Mouse (Mus musculus): Measurements from ENCODE around the gene Ces1a.

Ces1a gene

GRCm38 (mm10) chr8:93048092-93048491, at the start of gene Ces1a:
TSS of gene Ces1a (minus strand) at chr8:93048192.
- no peak for DNase-seq (ENCODE audit: low spot score)

GRCm38 (mm10) chr8:93095376-93095775, 47.4 kb upstream of the Ces1a start:
- DNase-seq (ENCODE audit: low spot score): peak; percentile 10

GRCm38 (mm10) chr8:93091324-93091723, 43.3 kb upstream of the Ces1a start:
- no peak for DNase-seq (ENCODE audit: low spot score)

- no peak for DNase-seq (ENCODE audit: low spot score)
Observed at GRCm38 (mm10) chr8:93088686-93089122, 40.7 kb upstream of the Ces1a start.

GRCm38 (mm10) chr8:93088193-93088592, 40.2 kb upstream of the Ces1a start:
- DNase-seq (ENCODE audit: low spot score): no peak

GRCm38 (mm10) chr8:93079887-93080286, 31.9 kb upstream of the Ces1a start, which contains the start of gene Ces1b:
TSS of gene Ces1b (minus strand) at chr8:93080017.
- no peak for DNase-seq (ENCODE audit: low spot score)

- DNase-seq (ENCODE audit: low spot score): no peak
Observed at GRCm38 (mm10) chr8:93075251-93075650, 27.3 kb upstream of the Ces1a start.

- DNase-seq (ENCODE audit: low spot score): no peak
Observed at GRCm38 (mm10) chr8:93063416-93064117, 15.6 kb upstream of the Ces1a start.

GRCm38 (mm10) chr8:93059185-93059584, 11.2 kb upstream of the Ces1a start:
- DNase-seq (ENCODE audit: low spot score): peak; percentile 38

GRCm38 (mm10) chr8:93055238-93055637, 7.2 kb upstream of the Ces1a start:
- DNase-seq (ENCODE audit: low spot score): no peak

- DNase-seq (ENCODE audit: low spot score): no peak
Observed at GRCm38 (mm10) chr8:93048510-93049416, 771 bp upstream of the Ces1a start.

- DNase-seq (ENCODE audit: low spot score): no peak
Observed at GRCm38 (mm10) chr8:93043083-93043482, 4.9 kb downstream of the Ces1a start.

GRCm38 (mm10) chr8:93040776-93041567, 7.0 kb downstream of the Ces1a start:
- DNase-seq (ENCODE audit: low spot score): no peak

- DNase-seq (ENCODE audit: low spot score): no peak
Observed at GRCm38 (mm10) chr8:93040256-93040655, 7.7 kb downstream of the Ces1a start.

GRCm38 (mm10) chr8:93038831-93039230, 9.2 kb downstream of the Ces1a start:
- no peak for DNase-seq (ENCODE audit: low spot score)

- DNase-seq (ENCODE audit: low spot score): no peak
Observed at GRCm38 (mm10) chr8:93030664-93031063, 17.3 kb downstream of the Ces1a start.

- DNase-seq (ENCODE audit: low spot score): no peak
Observed at GRCm38 (mm10) chr8:93021738-93022137, 26.3 kb downstream of the Ces1a start.

- DNase-seq (ENCODE audit: low spot score): no peak
Observed at GRCm38 (mm10) chr8:93014300-93014699, 33.7 kb downstream of the Ces1a start.

- DNase-seq (ENCODE audit: low spot score): no peak
Observed at GRCm38 (mm10) chr8:93012226-93012625, 35.8 kb downstream of the Ces1a start.

GRCm38 (mm10) chr8:93011439-93011838, 36.6 kb downstream of the Ces1a start:
- peak; percentile 78 for DNase-seq (ENCODE audit: low spot score)

GRCm38 (mm10) chr8:93010286-93010685, 37.7 kb downstream of the Ces1a start:
- peak; percentile 32 for DNase-seq (ENCODE audit: low spot score)

GRCm38 (mm10) chr8:92998600-92998999, 49.4 kb downstream of the Ces1a start:
- DNase-seq (ENCODE audit: low spot score): peak; percentile 44

Measured in layer of hippocampus, adult 9-10 months (tissue).